Mouse (Mus musculus) testis, adult 2 months (tissue): Measurements from ENCODE around the gene Rab11fip3. TPM values are rescaled to one million over a fixed set of nuclear protein-coding genes. Genes with fewer than 3 reads are reported as not detected.
A peak's percentile ranks its signal among the peaks of the same experiment; 100 is the strongest.

ENCODE experiments used
- H3K27ac ChIP-seq: fragments of 200-500 bp; 2 replicates; pipeline ENCODE4 v1.5.1; 2012; ENCODE audit warnings: low read depth, low read length; ENCODE audit not compliant: control insufficient read depth, insufficient read depth
- H3K27me3 ChIP-seq: fragments of 200-500 bp; 2 replicates; pipeline ENCODE4 v1.6.1; 2012; ENCODE audit warnings: mild to moderate bottlenecking, low read length, moderate library complexity; ENCODE audit not compliant: control insufficient read depth, insufficient read depth
- H3K36me3 ChIP-seq: fragments of 200-500 bp; 2 replicates; pipeline ENCODE4 v1.6.1; 2012; ENCODE audit warnings: mild to moderate bottlenecking, low read length; ENCODE audit not compliant: control insufficient read depth, insufficient read depth
- H3K4me1 ChIP-seq: fragments of 200-500 bp; 2 replicates; pipeline ENCODE4 v1.6.1; 2012; ENCODE audit warnings: low read length; ENCODE audit not compliant: control insufficient read depth, insufficient read depth
- H3K4me3 ChIP-seq: fragments of 200-500 bp; 2 replicates; pipeline ENCODE4 v1.5.1; 2012; ENCODE audit warnings: low read depth, mild to moderate bottlenecking, low read length, moderate library complexity, mixed read lengths; ENCODE audit not compliant: control insufficient read depth
- CTCF ChIP-seq: fragments of 200-500 bp; IDR thresholded peaks from 2 replicates; pipeline ENCODE4 v1.5.1; 2012; ENCODE audit warnings: low read depth, mild to moderate bottlenecking, inconsistent platforms, low read length, moderate library complexity; ENCODE audit not compliant: control insufficient read depth, insufficient read depth, insufficient replicate concordance
- POLR2A ChIP-seq: fragments of 200-500 bp; IDR thresholded peaks from 2 replicates; pipeline ENCODE4 v1.6.1; 2012; ENCODE audit warnings: low read depth, mild to moderate bottlenecking, inconsistent platforms, low read length, moderate library complexity; ENCODE audit not compliant: control insufficient read depth
- polyA plus RNA-seq: library from polyadenylated mRNA; depleted of rRNA; stranded (reverse); fragments of >200 nt; gene quantifications from 2 replicates; pipeline ENCODE4 v1.2.3, GENCODE M21; 2012

Gene Rab11fip3
- polyA plus RNA-seq, 1 experiment = 37.5 TPM

DNA sequence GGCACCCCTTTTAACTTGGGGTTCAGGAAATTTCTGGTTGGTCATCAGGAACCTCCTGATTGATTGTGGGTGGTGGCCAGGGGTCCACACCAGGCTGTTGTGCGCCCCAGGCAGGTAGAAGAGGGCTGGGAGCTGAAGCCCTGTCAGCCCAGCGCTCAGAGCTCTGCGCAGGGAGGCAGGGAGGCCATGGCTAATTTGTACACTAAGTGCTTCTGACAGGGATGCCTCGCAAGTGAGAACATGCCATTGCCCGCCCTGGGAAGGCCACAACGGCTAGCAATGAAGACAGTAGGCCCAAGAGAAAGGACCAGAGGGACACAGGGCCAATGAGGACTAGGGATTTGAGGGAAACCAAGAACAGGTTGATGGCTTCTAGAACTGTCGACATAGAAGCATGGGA is 112.7 kb downstream of the Rab11fip3 start:
- Histone ChIP-seq H3K27ac (no peak overlapping the region), H3K4me3 (no peak overlapping the region), H3K4me1 (peaks cover 3% of the 10 kb centered on the region), H3K36me3 (no peaks in the 10 kb centered on the region), H3K27me3 (no peaks in the 10 kb centered on the region)
- TF ChIP-seq POLR2A = no peak
- no peak for TF ChIP-seq CTCF

- Histone ChIP-seq H3K27ac (no peak overlapping the region), H3K27me3 (no peaks in the 10 kb centered on the region), H3K4me1 (peaks cover 3% of the 10 kb centered on the region), H3K4me3 (no peak overlapping the region), H3K36me3 (no peaks in the 10 kb centered on the region)
- no peak for TF ChIP-seq CTCF
- TF ChIP-seq POLR2A = no peak
Measured at GRCm38 (mm10) chr17:25956201-25956600, 113.2 kb downstream of the Rab11fip3 start.

GRCm38 (mm10) chr17:25955736-25956135 is 113.6 kb downstream of the Rab11fip3 start:
- Histone ChIP-seq H3K4me3 (no peak overlapping the region), H3K4me1 (peaks cover 3% of the 10 kb centered on the region), H3K36me3 (no peaks in the 10 kb centered on the region), H3K27me3 (no peaks in the 10 kb centered on the region), H3K27ac (no peak overlapping the region)
- TF ChIP-seq POLR2A (no peak), CTCF (no peak)

- H3K4me3 ChIP-seq = no peak overlapping the region
- H3K36me3 ChIP-seq = no peaks in the 10 kb centered on the region
- no peaks in the 10 kb centered on the region for H3K27me3 ChIP-seq
- TF ChIP-seq POLR2A (no peak), CTCF (no peak)
- H3K4me1 ChIP-seq = peaks cover 3% of the 10 kb centered on the region
- no peak overlapping the region for H3K27ac ChIP-seq
Measured at GRCm38 (mm10) chr17:25954671-25955070, 114.7 kb downstream of the Rab11fip3 start.

DNA sequence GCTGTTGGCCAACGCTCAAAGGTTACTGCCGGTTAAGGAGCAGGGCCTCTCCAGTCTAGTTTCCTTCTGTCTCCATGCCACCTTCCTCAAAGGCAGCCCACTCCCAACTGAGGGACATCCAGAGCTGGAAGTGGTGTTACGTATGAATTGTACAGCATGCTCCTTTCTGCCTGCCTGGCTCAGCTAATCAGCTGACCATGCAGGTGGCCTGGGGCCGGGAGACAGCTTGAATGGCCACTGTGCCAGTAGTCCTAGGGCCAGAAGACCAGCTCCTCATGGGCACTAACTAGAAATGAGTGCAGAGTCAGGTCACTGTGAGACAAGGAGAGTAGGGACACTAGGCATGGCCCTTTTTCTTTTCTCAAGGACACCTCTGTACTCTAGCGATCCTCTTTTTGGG is 116.2 kb downstream of the Rab11fip3 start:
- Histone ChIP-seq H3K27me3 (no peaks in the 10 kb centered on the region), H3K4me1 (peaks cover 3% of the 10 kb centered on the region), H3K27ac (no peak overlapping the region), H3K4me3 (no peak overlapping the region), H3K36me3 (no peaks in the 10 kb centered on the region)
- TF ChIP-seq POLR2A (no peak), CTCF (no peak)

GRCm38 (mm10) chr17:25951803-25952623 is 117.3 kb downstream of the Rab11fip3 start, which contains the start of gene A930017K11Rik:
Gene A930017K11Rik (minus strand): TSS chr17:25952565.
- Histone ChIP-seq H3K4me3 (peak within 1 kb of the TSS; percentile 30), H3K36me3 (no peaks in the 10 kb centered on the region), H3K27ac (no peak within 1 kb of the TSS), H3K27me3 (no peaks in the 10 kb centered on the region), H3K4me1 (peaks cover 3% of the 10 kb centered on the region)
- TF ChIP-seq CTCF = no peak
- TF ChIP-seq POLR2A = no peak

DNA sequence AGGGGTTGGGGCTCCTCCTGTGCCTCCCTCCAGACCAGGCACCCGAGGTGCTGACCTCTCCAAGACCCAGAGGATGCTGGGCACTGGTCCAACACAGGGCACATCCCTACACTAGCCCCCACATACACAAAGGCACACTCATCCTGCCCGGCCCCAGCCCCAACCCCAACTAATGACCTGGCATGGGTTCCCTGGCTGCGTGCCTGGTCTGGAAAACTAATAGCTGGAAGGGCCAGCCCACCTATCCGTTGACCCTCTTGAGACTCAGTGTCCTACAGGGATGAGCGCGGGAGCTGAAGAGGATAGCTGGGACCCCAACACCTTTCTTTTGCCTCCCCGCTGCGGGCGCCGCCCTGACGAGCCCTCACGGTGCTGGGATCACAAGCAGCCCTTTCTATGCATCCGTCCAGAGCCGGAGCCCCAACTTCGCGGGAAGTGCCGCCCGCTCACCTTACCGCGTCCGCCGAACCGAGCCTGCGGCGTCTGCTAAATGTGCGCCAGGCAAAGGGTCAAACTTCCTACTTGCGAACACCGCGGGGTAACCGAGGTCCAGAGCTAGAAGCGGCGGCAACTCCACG is 118.0 kb downstream of the Rab11fip3 start:
- Histone ChIP-seq H3K4me1 (peaks cover 3% of the 10 kb centered on the region), H3K27ac (no peak overlapping the region), H3K36me3 (no peaks in the 10 kb centered on the region), H3K27me3 (no peaks in the 10 kb centered on the region), H3K4me3 (peak overlapping the region; percentile 30)
- TF ChIP-seq CTCF (no peak), POLR2A (no peak)
